Mouse (Mus musculus) liver, embryonic 16.5 days (tissue): ENCODE measurements around the gene Por. TPM values are rescaled to one million over a fixed set of nuclear protein-coding genes. Genes with fewer than 3 reads are reported as not detected.

Source experiments
- ATAC-seq: fragments of 200-750 bp; cut with Nextera tagmentation; 2 replicates; pipeline ENCODE4 v1.8.0; 2017; ENCODE audit warnings: low read depth, mild to moderate bottlenecking, moderate number of reproducible peaks, moderate library complexity
- H3K27ac ChIP-seq: fragments of 300-500 bp; sonication (generic); 2 replicates; pipeline ENCODE4 v1.5.1; 2014; ENCODE audit warnings: mild to moderate bottlenecking, low read length
- H3K27me3 ChIP-seq: fragments of 300-500 bp; sonication (generic); 2 replicates; pipeline ENCODE4 v1.6.1; 2014; ENCODE audit warnings: low read depth, low read length, mixed read lengths; ENCODE audit not compliant: control insufficient read depth, insufficient read depth
- H3K36me3 ChIP-seq: fragments of 300-500 bp; sonication (generic); 2 replicates; pipeline ENCODE4 v1.6.1; 2014; ENCODE audit warnings: mild to moderate bottlenecking; ENCODE audit not compliant: control insufficient read depth, insufficient read depth
- H3K4me1 ChIP-seq: fragments of 300-500 bp; sonication (generic); 2 replicates; pipeline ENCODE4 v1.6.1; 2014; ENCODE audit warnings: low read depth, low read length, mixed read lengths; ENCODE audit not compliant: control insufficient read depth
- H3K4me2 ChIP-seq: fragments of 300-500 bp; sonication (generic); 2 replicates; pipeline ENCODE4 v1.6.1; 2014; ENCODE audit warnings: low read depth, low read length, mixed read lengths
- H3K4me3 ChIP-seq: fragments of 300-500 bp; sonication (generic); 2 replicates; pipeline ENCODE4 v1.5.1; 2014; ENCODE audit warnings: low read depth, mild to moderate bottlenecking, low read length
- H3K9ac ChIP-seq: fragments of 300-500 bp; sonication (generic); 2 replicates; pipeline ENCODE4 v1.6.1; 2014; ENCODE audit warnings: low read depth, low read length
- H3K9me3 ChIP-seq: fragments of 300-500 bp; sonication (generic); replicated peaks from 2 replicates; pipeline ENCODE4 v1.6.1; 2016; ENCODE audit warnings: low read length; ENCODE audit not compliant: control insufficient read depth
- WGBS: fragments of 180-500 bp; shearing (Covaris S2); extraction: QIAGEN DNeasy Blood & Tissue Kit; methylation state at CpG from one replicate; pipeline ENCODE4 v1.1.7; 2014; ENCODE audit not compliant: insufficient replicate concordance; 5-methylcytosine and 5-hydroxymethylcytosine counted together
- polyA plus RNA-seq: library from polyadenylated mRNA; unstranded; fragments of >200 nt; fragmentation: Nextera tagmentation; extraction: Ambion mirVana; gene quantifications from 2 replicates; pipeline ENCODE4 v1.2.1, GENCODE M21; 2015

Por gene
- polyA plus RNA-seq, 1 experiment from 2014 or later = 53.1 TPM

DNA sequence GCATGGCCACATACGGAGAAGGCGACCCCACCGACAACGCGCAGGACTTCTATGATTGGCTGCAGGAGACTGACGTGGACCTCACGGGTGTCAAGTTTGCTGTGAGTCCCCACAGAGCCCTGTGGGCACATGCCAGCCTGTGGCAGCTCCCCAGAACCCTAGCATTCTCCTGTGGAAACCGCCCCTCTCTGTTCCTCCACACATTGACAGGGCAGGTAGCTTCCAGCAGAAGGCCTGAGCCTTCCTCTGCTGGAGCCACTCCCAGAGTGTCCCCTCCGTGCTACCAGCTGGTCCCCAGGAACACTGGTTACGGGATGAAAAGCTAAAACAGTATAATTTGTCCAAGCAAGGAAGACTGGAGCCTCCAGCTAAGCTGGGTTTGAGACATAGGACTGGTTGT is 60.4 kb downstream of the Por start:
- WGBS = 81% methylated on average over 10 of the region's 10 CpGs
- Histone ChIP-seq H3K4me3 (no peak overlapping the region), H3K9ac (no peak overlapping the region), H3K4me1 (no peaks in the 10 kb centered on the region; the same call in 1 of the 2 replicates), H3K36me3 (peaks cover 28% of the 10 kb centered on the region), H3K4me2 (no peak overlapping the region), H3K27ac (no peak overlapping the region), H3K9me3 (no peaks in the 10 kb centered on the region), H3K27me3 (no peaks in the 10 kb centered on the region)
- no peak for ATAC-seq

DNA sequence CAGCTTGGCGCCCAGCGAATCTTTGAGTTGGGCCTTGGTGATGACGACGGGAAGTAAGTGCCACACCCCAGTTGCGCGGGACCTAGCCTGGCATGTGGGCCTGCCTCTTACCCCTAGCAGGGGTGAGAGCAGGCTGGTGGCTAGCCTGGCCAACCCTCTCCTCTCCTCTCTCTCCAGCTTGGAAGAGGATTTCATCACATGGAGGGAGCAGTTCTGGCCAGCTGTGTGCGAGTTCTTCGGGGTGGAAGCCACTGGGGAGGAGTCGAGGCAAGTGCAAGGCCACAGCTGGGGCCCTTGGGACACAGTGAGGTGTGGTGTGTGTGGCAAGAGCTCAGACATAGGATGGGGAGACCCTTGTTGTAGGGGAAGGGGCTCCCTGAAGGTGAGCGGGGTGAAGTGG is 61.1 kb downstream of the Por start:
- Histone ChIP-seq H3K27me3 (no peaks in the 10 kb centered on the region), H3K9me3 (no peaks in the 10 kb centered on the region), H3K9ac (no peak overlapping the region), H3K27ac (no peak overlapping the region), H3K4me2 (no peak overlapping the region), H3K4me3 (no peak overlapping the region), H3K36me3 (peaks cover 28% of the 10 kb centered on the region), H3K4me1 (no peaks in the 10 kb centered on the region)
- ATAC-seq = no peak
- WGBS = 83% methylated on average over 10 of the region's 10 CpGs

DNA sequence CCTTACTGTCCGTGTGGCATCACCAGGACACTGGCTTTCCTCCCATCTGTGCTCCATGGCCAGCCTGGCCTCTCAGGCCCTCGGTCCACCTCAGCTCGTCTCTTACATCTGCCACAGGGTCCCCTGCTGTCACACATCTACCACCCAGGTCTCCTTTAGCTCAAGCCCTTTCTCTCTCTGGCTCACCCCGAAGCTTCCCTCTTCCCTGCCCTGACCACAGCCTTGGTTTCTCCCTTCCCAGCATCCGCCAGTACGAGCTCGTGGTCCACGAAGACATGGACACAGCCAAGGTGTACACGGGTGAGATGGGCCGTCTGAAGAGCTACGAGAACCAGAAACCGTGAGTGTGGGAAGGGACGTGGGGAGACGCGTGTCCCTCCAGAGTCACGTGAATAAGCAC is 61.5 kb downstream of the Por start:
- peaks cover 28% of the 10 kb centered on the region for H3K36me3 ChIP-seq
- no peaks in the 10 kb centered on the region for H3K9me3 ChIP-seq
- no peak overlapping the region for H3K27ac ChIP-seq
- 83% methylated on average over 16 of the region's 16 CpGs for WGBS
- H3K4me2 ChIP-seq = no peak overlapping the region
- no peak overlapping the region for H3K9ac ChIP-seq
- no peak overlapping the region for H3K4me3 ChIP-seq
- ATAC-seq = no peak
- no peaks in the 10 kb centered on the region for H3K4me1 ChIP-seq
- no peaks in the 10 kb centered on the region for H3K27me3 ChIP-seq

DNA sequence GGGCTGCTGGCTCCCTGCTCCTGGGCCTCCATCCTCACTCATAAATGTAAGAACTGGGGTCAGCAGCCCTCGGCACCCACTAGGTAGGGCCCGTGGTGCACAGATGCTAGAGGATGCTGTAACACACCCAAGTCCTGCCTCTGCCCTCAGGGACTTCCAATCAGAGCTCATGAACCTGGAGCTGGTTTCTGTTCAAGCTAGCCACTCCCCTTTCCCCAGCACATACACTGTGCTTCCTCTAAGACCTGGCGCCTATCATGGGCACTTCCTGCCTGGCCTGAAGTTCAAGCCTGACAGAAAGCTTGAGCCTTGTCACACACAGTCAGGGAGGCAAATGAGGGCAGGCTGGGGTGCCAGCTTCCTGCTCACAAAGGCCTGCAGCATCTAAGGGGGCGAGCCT is 63.2 kb downstream of the Por start:
- Histone ChIP-seq H3K4me3 (no peak overlapping the region), H3K27ac (no peak overlapping the region), H3K4me2 (no peak overlapping the region), H3K36me3 (peaks cover 28% of the 10 kb centered on the region), H3K9me3 (no peaks in the 10 kb centered on the region), H3K4me1 (no peaks in the 10 kb centered on the region), H3K9ac (no peak overlapping the region), H3K27me3 (no peaks in the 10 kb centered on the region)
- ATAC-seq = no peak
- 71% methylated on average over 4 of the region's 4 CpGs for WGBS

DNA sequence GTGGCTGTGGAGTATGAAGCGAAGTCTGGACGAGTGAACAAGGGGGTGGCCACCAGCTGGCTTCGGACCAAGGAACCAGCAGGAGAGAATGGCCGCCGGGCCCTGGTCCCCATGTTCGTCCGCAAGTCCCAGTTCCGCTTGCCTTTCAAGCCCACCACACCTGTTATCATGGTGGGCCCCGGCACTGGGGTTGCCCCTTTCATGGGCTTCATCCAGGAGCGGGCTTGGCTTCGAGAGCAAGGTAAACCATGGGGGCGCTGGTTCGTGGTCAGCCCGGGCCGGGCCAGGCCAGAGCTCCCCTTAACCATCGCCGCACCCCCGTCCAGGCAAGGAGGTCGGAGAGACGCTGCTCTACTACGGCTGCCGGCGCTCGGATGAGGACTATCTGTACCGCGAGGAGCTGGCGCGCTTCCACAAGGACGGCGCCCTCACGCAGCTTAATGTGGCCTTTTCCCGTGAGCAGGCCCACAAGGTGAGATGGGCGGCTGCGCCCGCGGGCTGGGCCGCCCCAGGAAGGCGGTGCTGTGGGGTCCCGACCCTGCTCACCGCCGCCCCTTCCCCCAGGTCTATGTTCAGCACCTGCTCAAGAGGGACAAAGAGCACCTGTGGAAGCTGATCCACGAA is 64.3 kb downstream of the Por start:
- H3K27ac ChIP-seq = no peak overlapping the region
- H3K9ac ChIP-seq = no peak overlapping the region
- H3K9me3 ChIP-seq = no peaks in the 10 kb centered on the region
- no peak for ATAC-seq
- H3K27me3 ChIP-seq = no peaks in the 10 kb centered on the region
- peaks cover 28% of the 10 kb centered on the region for H3K36me3 ChIP-seq
- 86% methylated on average over 42 of the region's 42 CpGs for WGBS
- H3K4me3 ChIP-seq = no peak overlapping the region
- H3K4me2 ChIP-seq = no peak overlapping the region
- H3K4me1 ChIP-seq = no peaks in the 10 kb centered on the region

DNA sequence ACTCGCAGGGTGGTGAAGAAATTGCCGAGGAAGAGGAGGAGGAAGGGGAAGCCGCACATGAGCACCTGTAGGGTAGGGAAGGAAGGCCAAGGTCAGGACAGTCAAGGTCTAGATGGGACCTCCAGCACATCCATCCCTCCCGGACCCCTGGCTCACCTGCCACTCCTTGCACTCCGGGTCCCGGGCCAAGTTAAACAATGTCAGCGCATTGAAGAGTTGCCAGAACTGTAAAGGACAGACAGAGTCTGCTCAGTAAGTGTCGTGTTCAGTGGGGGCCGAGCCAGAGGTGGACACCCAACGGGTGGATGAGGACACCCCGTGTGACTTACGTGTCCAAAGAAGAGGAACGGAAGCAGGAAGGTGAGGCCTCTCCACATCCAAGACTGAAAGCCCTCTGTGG is 65.9 kb downstream of the Por start:
- Histone ChIP-seq H3K4me1 (no peaks in the 10 kb centered on the region), H3K9ac (no peak overlapping the region), H3K27me3 (no peaks in the 10 kb centered on the region), H3K36me3 (peaks cover 27% of the 10 kb centered on the region), H3K9me3 (no peaks in the 10 kb centered on the region), H3K4me3 (no peak overlapping the region), H3K4me2 (no peak overlapping the region), H3K27ac (no peak overlapping the region)
- no peak for ATAC-seq
- 74% methylated on average over 13 of the region's 13 CpGs for WGBS

DNA sequence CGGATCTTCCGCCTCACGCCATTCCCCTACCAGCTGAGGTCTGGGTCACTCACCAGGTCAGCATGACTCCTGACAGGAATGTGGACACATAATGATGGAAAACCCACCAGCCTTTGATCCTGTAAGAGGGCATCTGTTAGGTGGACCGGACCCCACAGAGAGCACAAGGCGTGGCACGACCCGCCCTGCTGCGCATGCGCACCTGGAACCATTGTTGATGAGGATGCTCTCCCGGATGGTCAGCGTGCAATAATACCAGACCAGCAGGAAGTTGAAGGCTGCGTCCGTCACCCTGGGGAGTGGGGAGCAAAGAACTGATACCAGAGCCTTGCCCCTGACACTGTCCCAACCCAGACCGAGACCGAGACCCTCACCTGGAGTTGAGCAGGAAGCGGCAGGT is 66.7 kb downstream of the Por start:
- no peak for ATAC-seq
- 82% methylated on average over 16 of the region's 16 CpGs for WGBS
- H3K36me3 ChIP-seq = peaks cover 25% of the 10 kb centered on the region

DNA sequence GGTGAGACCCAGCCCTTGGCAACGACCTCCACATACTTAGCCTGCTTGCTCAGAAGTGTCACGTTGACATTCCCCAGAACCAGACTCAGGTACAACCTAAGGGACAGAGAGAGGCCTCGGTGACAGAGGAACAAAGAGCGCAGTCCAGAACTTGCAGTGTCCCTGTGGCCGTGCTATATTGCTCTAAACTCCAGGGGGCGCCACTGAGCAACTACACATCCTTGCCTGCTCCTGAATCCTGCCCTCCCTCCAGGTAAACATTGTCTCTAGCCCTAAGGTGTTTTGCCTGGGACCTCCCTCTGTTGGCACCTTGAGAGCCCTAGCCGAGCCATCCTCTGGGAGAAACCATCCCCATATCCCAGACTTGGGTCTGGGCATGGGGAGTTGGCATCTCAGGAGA is 67.3 kb downstream of the Por start:
- H3K27ac ChIP-seq = no peak overlapping the region
- no peak overlapping the region for H3K4me2 ChIP-seq
- 72% methylated on average over 7 of the region's 7 CpGs for WGBS
- no peaks in the 10 kb centered on the region for H3K9me3 ChIP-seq
- H3K36me3 ChIP-seq = peaks cover 22% of the 10 kb centered on the region
- no peaks in the 10 kb centered on the region for H3K27me3 ChIP-seq
- no peak overlapping the region for H3K9ac ChIP-seq
- no peak overlapping the region for H3K4me3 ChIP-seq
- no peaks in the 10 kb centered on the region for H3K4me1 ChIP-seq
- ATAC-seq = no peak

More for the DNA sequence above, 66.7 kb downstream of the Por start:
- Histone ChIP-seq H3K27me3 (no peaks in the 10 kb centered on the region), H3K4me2 (no peak overlapping the region), H3K4me1 (no peaks in the 10 kb centered on the region), H3K9ac (no peak overlapping the region), H3K4me3 (no peak overlapping the region), H3K27ac (no peak overlapping the region), H3K9me3 (no peaks in the 10 kb centered on the region)

DNA sequence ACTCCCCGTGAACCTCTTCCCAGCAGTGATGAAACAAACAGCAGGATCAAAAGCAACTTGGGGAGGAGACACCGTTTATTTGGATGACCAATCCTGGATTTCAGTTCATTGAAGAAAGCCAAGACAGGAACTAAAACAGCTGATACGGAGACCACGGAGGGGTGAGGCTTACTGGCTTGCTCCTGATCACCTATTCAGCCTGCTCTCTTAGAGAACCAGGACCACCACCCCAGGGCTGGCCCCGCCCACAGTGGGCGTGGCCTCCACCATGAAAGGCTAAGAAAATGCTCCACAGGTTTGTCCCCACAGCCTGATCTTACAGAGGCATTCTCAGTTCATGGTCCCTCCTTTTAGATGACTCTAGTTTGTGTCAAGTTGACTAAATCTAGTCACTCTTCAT is 68.4 kb downstream of the Por start:
- H3K36me3 ChIP-seq = peaks cover 15% of the 10 kb centered on the region
- no peaks in the 10 kb centered on the region; the same call in 1 of the 2 replicates for H3K27me3 ChIP-seq
- ATAC-seq = no peak
- no peak overlapping the region for H3K4me3 ChIP-seq
- no peaks in the 10 kb centered on the region for H3K9me3 ChIP-seq
- H3K9ac ChIP-seq = no peak overlapping the region
- H3K27ac ChIP-seq = no peak overlapping the region
- 34% methylated on average over 6 of the region's 6 CpGs for WGBS
- H3K4me1 ChIP-seq = peaks cover 6% of the 10 kb centered on the region
- H3K4me2 ChIP-seq = no peak overlapping the region
